Comparison of ENCODE assay signal across 11 mouse cellular contexts in genomic region chr1:189430534-189430933, GRCm38 (mm10). TPM values are rescaled to one million over a fixed set of nuclear protein-coding genes. Genes with fewer than 3 reads are reported as not detected.
DNase-seq lines count a peak whose midpoint lies in the region; ATAC-seq lines count a peak whose summit lies in the region.
"Had no signal": no experiment of that assay in that cellular context is flagged by ENCODE, and none has a peak within 500 bp of the region (broad histone marks: within the 10 kb centered on the region; RNA-seq: fewer than 3 reads in every experiment).

No protein-coding gene starts in this region.

- H3K9me3 ChIP-seq in embryonic facial prominence, embryonic 10.5 days, result 0 out of 2 replicates have a peak, but pooled peaks cover 4% of the 10 kb centered on the region

- no peak overlapping the region for H3K27ac ChIP-seq in embryonic facial prominence, embryonic 10.5 days (replicated peaks)
- H3K27ac ChIP-seq: left cerebral cortex, adult 2 months had no signal

- no peaks in the 10 kb centered on the region for H3K27me3 ChIP-seq in embryonic facial prominence, embryonic 10.5 days (replicated peaks; ENCODE audit: low read depth, poor library complexity, severe bottlenecking)

- 10% methylated on average over 4 of the region's 4 CpGs for WGBS in embryonic facial prominence, embryonic 10.5 days

- no peak for ATAC-seq in megakaryocyte, adult 5-6 weeks (ENCODE audit: poor library complexity, severe bottlenecking)

- no peak overlapping the region for H3K4me3 ChIP-seq in embryonic facial prominence, embryonic 10.5 days
- H3K4me3 ChIP-seq: left cerebral cortex, adult 2 months had no signal

- DNase-seq in left cerebral cortex, postnatal 4 days, result peak; percentile 4
- no peak for DNase-seq in left cerebral cortex, adult 9 months (ENCODE audit: low spot score in 2 of 2)
- DNase-seq in embryonic facial prominence, embryonic 10.5 days (ENCODE audit: low spot score), result peak; percentile 78
- DNase-seq in kidney, postnatal 14 days, result peak; percentile 11
- peak; percentile 37 for DNase-seq in retina, embryonic 14.5 days (ENCODE audit: low spot score)
- DNase-seq in lung, postnatal 14 days, result no peak

- H3K4me1 ChIP-seq in embryonic facial prominence, embryonic 10.5 days, result peaks cover 36% of the 10 kb centered on the region

- no peaks in the 10 kb centered on the region for H3K36me3 ChIP-seq in embryonic facial prominence, embryonic 10.5 days (replicated peaks)

- intact Hi-C loops in left cerebral cortex, postnatal 4 days (cut with DNase I), result no loop called here

RNA-seq across cellular contexts. Expression of gene Kcnk2, which starts 28.5 kb away (rescaled TPM):
- total RNA-seq in left cerebral cortex, postnatal 4 days (2021), result 10 to 100 TPM; 57.1 to 57.7 TPM
- 1.9 and 3.4 TPM in 2 replicates for polyA plus RNA-seq in embryonic facial prominence, embryonic 10.5 days (2016; fragmentation: Nextera tagmentation; extraction: Ambion mirVana)
- not detected in 2 replicates for total RNA-seq in megakaryocyte, adult 5-6 weeks (2015)
- 0.29 TPM in 1 of 2 replicates, not detected in the other for total RNA-seq in megakaryocyte, adult 5-6 weeks (2017)
- total RNA-seq: common myeloid progenitor, adult 5-6 weeks; monocyte, adult 5-6 weeks had no signal
- polyA plus RNA-seq: liver, embryonic 16.5 days had no signal

Comparison
In these comparisons a context has a peak if more than half of its experiments do, and no peak if none do; other contexts are left out.
1. DNase-seq: peak in left cerebral cortex, postnatal 4 days (single experiment), embryonic facial prominence, embryonic 10.5 days (single experiment), kidney, postnatal 14 days (single experiment) and retina, embryonic 14.5 days (single experiment); none in left cerebral cortex, adult 9 months (0 of 2) and lung, postnatal 14 days (single experiment).
2. RNA of gene Kcnk2, which starts 28.5 kb away (total RNA-seq): 57.1 to 57.7 TPM in left cerebral cortex, postnatal 4 days; 0.29 TPM in megakaryocyte, adult 5-6 weeks; every median in the first group is over 10 times any median in the second.